Mouse (Mus musculus): ENCODE measurements around the gene Tnrc6a.
A peak's percentile ranks its signal among the peaks of the same experiment; 100 is the strongest.
"Not testable (repeated sequence)": the region's sequence is repeated elsewhere in the genome, so short reads cannot be mapped to it uniquely, and the experiment has no call there.

Tnrc6a gene

GRCm38 (mm10) chr7:123123665-123124298 is at the start of gene Tnrc6a:
TSS of gene Tnrc6a (plus strand) at chr7:123123885.
- peak; percentile 69 for DNase-seq (ENCODE audit: low spot score)

GRCm38 (mm10) chr7:123082236-123082635 is 41.4 kb upstream of the Tnrc6a start:
- no peak for DNase-seq (ENCODE audit: low spot score)

GRCm38 (mm10) chr7:123083441-123084123 is 40.1 kb upstream of the Tnrc6a start:
- DNase-seq (ENCODE audit: low spot score), result no peak

- no peak for DNase-seq (ENCODE audit: low spot score)
These were observed 39.4 kb upstream of the Tnrc6a start for GRCm38 (mm10) chr7:123084180-123084691.

GRCm38 (mm10) chr7:123084708-123085107 is 39.0 kb upstream of the Tnrc6a start:
- DNase-seq (ENCODE audit: low spot score), result no peak

- DNase-seq (ENCODE audit: low spot score), result no peak
These were observed 34.8 kb upstream of the Tnrc6a start for GRCm38 (mm10) chr7:123088920-123089319.

GRCm38 (mm10) chr7:123096344-123097120 is 27.2 kb upstream of the Tnrc6a start:
- no peak for DNase-seq (ENCODE audit: low spot score)

- DNase-seq (ENCODE audit: low spot score), result no peak
These were observed 25.6 kb upstream of the Tnrc6a start for GRCm38 (mm10) chr7:123097891-123098750.

GRCm38 (mm10) chr7:123101295-123101694 is 22.4 kb upstream of the Tnrc6a start:
- no peak for DNase-seq (ENCODE audit: low spot score)

- not testable (repeated sequence) for DNase-seq (ENCODE audit: low spot score)
These were observed 18.3 kb upstream of the Tnrc6a start for GRCm38 (mm10) chr7:123105381-123105780.

- no peak for DNase-seq (ENCODE audit: low spot score)
These were observed 17.8 kb upstream of the Tnrc6a start for GRCm38 (mm10) chr7:123105906-123106305.

GRCm38 (mm10) chr7:123106326-123106725 is 17.4 kb upstream of the Tnrc6a start:
- DNase-seq (ENCODE audit: low spot score), result no peak

- no peak for DNase-seq (ENCODE audit: low spot score)
These were observed 15.3 kb upstream of the Tnrc6a start for GRCm38 (mm10) chr7:123108058-123109055.

GRCm38 (mm10) chr7:123109361-123110000 is 14.2 kb upstream of the Tnrc6a start:
- no peak for DNase-seq (ENCODE audit: low spot score)

GRCm38 (mm10) chr7:123110135-123110534 is 13.6 kb upstream of the Tnrc6a start:
- DNase-seq (ENCODE audit: low spot score), result no peak

GRCm38 (mm10) chr7:123113590-123113989 is 10.1 kb upstream of the Tnrc6a start:
- no peak for DNase-seq (ENCODE audit: low spot score)

- no peak for DNase-seq (ENCODE audit: low spot score)
These were observed 6.9 kb upstream of the Tnrc6a start for GRCm38 (mm10) chr7:123116799-123117198.

- no peak for DNase-seq (ENCODE audit: low spot score)
These were observed 6.5 kb upstream of the Tnrc6a start for GRCm38 (mm10) chr7:123117209-123117608.

GRCm38 (mm10) chr7:123120516-123120915 is 3.2 kb upstream of the Tnrc6a start:
- DNase-seq (ENCODE audit: low spot score), result no peak

- no peak for DNase-seq (ENCODE audit: low spot score)
These were observed 623 bp downstream of the Tnrc6a start for GRCm38 (mm10) chr7:123124299-123124716.

All from urinary bladder, postnatal 10 days (tissue).